Mouse (Mus musculus): ENCODE measurements around the gene Elmo1.

- TF ChIP-seq TAL1 (IDR thresholded peaks at IDR 0.05; ENCODE audit: low read length): no peak
- no peak for TF ChIP-seq GATA1 (IDR thresholded peaks at IDR 0.05; ENCODE audit: low read length)
Measured at GRCm38 (mm10) chr13:20323478-20323877, 233.1 kb downstream of the Elmo1 start.
